Mouse (Mus musculus) cerebellum, postnatal 14 days (tissue): ENCODE measurements around the gene Dach1.
A peak's percentile ranks its signal among the peaks of the same experiment; 100 is the strongest.

Experiments used
- DNase-seq, 2 experiments: peaks; one replicate each; pipeline ENCODE4 v3.0.0; 2021; ENCODE audit warnings: mixed read lengths in 2 of 2

Dach1 gene

DNA sequence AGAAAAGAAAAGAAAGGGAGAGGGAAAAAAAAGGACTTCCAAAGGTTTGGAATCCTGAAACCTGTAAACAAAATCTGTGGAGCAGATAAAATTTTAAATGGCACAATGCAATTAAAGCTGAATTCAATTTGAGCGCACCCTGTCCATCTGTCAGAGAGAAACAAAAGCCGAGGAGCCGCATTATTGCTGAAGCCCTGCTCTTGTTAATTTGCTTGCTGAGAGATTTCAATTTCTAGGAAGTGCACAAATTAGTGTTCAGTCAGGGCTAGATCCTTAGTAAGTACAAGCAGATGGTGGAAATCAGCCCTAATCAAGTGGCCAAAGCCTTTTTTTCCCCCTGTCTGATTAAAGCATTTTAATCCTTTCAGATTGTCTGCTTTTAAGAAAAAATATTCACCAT lies 60.8 kb downstream of the Dach1 start:
- DNase-seq = peak; percentile 28 to 50

DNA sequence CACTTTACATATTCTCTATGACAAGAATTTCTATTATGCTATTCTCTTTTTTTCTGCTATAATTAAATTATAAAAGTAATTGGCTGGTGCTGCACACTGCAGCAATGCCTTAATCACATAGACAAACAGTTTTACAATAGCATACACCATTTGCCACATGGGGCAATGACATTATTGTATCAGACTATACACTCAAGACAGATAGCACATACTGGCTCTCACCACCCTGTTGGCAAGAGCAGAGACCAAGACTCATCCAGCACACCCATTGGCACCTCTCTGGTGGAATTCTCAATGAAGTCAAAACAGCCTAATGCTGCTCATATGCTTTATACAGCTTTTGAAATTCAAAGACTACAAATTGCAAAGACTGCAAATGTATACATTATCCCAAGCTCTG lies 63.4 kb downstream of the Dach1 start:
- DNase-seq = peak; percentile 9 to 25

GRCm38 (mm10) chr14:98104314-98104955 lies 65.1 kb downstream of the Dach1 start:
- DNase-seq = no peak

- DNase-seq = no peak
Observed at GRCm38 (mm10) chr14:98095229-98095628, 74.3 kb downstream of the Dach1 start.

DNA sequence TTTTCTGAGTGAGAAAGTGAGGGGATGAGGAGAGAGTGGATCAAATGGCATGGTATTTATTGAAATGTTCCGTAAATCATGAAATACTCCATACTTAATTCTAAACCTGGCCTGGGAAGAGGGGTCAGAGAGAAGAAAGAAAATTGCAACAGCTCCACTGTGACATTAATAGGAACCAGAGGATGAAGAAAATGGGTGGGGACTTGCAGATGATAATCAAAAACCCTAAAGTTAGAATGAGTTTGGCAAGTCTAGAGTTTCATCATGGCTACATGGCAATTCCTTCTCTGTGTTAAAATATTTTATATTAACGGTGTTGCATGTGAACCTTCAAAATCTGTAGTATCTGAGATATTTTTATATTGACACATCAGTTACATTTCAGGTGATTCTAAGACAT lies 80.3 kb downstream of the Dach1 start:
- no peak for DNase-seq

- DNase-seq = no peak
Observed at GRCm38 (mm10) chr14:98087355-98087754, 82.2 kb downstream of the Dach1 start.

DNA sequence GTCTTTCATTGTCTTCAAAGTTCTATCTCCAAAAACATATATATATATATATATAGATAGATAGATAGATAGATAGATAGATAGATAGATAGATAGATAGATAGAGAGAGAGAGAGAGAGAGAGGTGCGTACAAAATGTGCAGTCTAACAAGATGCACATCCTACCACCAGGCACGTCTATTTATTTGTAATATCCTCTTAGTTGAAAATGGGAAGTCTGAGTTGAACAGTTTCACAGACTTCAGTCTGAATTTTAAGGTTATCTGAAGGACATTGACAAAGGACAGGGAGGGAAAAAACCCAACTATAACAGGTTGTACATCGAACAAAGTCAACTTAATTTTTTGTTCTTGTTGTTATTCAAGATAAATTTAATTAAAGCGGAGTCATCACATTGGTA lies 82.8 kb downstream of the Dach1 start:
- no peak for DNase-seq

DNA sequence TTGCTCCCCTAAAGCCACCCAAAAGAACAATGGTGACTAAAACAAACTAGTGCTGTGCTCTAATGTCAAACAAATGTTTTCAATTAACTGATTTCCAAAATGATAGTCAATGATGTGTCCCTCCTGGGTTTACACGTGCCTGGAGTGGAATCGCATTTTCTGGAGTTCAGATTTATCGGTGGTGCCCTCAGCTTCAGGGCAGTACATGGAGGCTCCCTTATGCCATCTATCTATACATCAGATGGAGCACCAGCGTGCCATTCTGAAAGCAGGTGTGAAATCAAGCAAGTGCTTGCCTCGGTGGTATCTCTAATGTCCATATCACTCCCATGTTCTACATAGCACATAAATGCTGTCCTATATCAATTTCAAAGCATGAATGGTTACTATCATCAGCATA lies 84.4 kb downstream of the Dach1 start:
- no peak for DNase-seq

GRCm38 (mm10) chr14:98084720-98085119 lies 84.8 kb downstream of the Dach1 start:
- peak in 1 of 2 experiments; percentile 19 for DNase-seq

- DNase-seq = no peak
Observed at GRCm38 (mm10) chr14:98083419-98083818, 86.1 kb downstream of the Dach1 start.

GRCm38 (mm10) chr14:98080014-98080413 lies 89.6 kb downstream of the Dach1 start:
- no peak for DNase-seq

GRCm38 (mm10) chr14:98077996-98078395 lies 91.6 kb downstream of the Dach1 start:
- DNase-seq = no peak

DNA sequence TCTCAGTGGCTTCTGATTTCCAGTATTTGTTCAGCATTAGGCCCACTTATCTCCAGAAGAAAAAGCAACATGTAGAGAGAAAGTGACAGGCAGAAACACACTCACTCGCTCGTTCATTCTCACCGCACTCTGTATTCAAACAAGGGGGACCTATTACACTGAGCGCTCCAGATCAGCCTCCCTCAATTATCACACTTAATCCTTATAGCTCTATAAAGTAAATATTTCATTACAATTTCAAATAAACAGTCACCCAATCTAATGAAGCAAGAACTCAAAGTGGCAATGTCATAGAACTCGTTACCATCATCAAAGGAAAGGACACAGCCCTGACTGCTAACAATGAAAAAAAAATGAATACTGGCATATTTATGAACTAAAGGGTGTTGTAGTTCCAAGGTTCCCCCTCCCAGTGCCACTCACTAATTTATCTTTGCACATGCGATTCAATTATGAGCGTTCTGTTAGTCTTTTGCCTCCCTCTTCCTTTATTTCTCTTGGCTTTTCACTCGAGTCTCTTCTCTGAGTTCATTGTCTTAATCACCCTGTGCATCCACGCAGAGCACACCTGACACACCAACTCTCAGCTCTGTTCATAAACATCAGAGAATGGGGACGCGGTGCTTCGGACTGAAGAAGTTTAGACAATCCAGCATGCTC lies 96.0 kb downstream of the Dach1 start:
- no peak for DNase-seq

DNA sequence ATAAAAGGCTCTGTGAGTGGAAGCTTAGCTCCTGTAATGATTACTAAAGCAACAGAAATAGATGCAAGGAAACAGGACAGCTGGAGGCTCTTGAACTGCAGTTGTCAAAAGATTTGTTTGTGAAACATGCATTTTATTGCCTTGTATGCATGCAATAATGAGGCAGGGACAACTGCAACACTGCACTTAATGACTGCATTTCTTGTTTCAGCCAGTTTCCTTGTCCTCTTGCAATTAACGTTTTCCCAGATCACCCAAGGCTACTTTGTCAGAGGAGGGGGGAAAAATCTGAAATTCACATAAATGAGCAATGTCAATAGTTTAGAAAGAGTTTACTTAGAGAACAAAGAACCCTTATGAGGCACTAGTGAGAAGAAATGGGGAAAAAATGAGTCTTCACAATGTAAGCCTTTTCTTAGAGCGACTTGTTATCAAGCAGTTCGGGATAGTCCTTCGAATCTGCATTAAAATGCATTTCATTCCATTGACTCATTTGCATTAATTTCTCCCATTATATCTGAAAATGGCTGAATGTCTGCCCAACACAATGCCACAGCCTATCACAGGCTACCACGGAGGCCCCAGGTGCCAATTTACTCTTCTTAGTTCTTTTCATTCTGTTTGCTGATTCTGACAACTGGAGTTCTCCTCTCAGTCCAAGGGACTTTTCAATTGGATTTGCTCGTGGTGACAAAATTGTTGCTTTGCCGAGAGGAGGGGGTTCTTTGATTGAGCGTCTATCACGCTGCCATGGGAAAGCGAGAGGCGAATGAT lies 96.7 kb downstream of the Dach1 start:
- peak in 1 of 2 experiments; percentile 6 for DNase-seq

GRCm38 (mm10) chr14:98071877-98072276 lies 97.7 kb downstream of the Dach1 start:
- DNase-seq = no peak

- DNase-seq = no peak
Observed at GRCm38 (mm10) chr14:98067273-98067905, 102.2 kb downstream of the Dach1 start.

GRCm38 (mm10) chr14:98064190-98064589 lies 105.4 kb downstream of the Dach1 start:
- no peak for DNase-seq

GRCm38 (mm10) chr14:98049329-98049728 lies 120.2 kb downstream of the Dach1 start:
- no peak for DNase-seq

DNA sequence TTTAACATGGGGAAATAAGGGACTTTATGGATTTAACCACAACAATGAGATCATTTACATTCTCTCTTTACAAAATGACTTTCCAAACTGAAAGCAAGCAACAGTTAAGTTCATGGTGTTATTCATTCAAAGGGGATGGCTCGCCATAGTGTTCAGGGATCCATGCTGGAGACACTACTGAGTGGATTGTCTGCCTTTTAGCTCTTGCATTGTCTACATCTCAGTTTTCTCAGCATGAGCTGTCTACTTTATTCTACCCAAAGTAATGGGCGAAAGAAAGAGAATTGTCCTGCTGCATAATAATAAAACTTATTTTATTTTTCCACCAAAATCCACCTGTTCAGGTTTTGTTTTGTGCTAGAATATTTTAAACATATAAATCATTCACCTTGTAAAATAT lies 121.2 kb downstream of the Dach1 start:
- DNase-seq = no peak

DNA sequence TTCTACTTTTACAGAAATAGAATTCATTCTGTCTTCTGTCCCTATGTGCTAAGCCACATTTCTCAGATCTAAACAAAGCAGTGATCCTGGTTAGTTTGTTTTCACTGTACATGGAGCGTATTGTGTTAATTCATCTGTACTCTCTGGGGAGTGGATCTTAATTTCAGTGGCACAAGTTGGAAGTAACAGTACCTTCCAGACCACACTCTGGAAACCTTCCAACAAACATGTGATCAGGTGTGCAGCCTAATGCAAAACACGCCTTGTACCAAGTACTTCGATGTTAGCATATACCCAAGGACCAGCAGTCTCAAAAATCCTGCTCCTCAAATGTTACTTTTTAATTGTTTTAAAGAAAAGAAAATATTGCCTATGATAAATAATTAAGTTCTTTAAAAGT lies 121.9 kb downstream of the Dach1 start:
- DNase-seq = peak in 1 of 2 experiments; percentile 5

GRCm38 (mm10) chr14:98046960-98047359 lies 122.6 kb downstream of the Dach1 start:
- no peak for DNase-seq

- no peak for DNase-seq
Observed at GRCm38 (mm10) chr14:98038524-98038923, 131.0 kb downstream of the Dach1 start.

DNA sequence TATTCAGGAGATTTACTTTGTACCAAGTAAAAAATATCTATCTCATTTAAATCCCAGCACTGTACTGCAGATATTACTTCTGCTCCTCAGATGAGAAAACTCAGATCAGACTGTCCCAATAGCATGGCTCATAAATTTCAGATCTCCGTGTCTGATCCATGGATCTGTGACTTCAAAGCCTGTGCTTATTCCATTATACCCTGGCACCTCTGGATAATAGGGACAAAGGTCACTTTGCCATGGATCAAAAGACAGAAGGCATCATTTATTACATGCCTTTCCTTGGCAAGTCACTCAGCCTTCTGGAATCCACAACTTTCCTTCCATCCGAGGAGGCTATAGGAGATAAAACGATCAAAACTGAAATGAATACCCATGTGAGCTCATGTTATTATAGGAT lies 132.4 kb downstream of the Dach1 start:
- DNase-seq = no peak
